Mouse (Mus musculus) gastrocnemius, postnatal 4 days (tissue): Measurements from ENCODE around the gene Kars. TPM values are rescaled to one million over a fixed set of nuclear protein-coding genes. Genes with fewer than 3 reads are reported as not detected.

ENCODE experiments used
- DNase-seq, 2 experiments: peaks; one replicate each; pipeline ENCODE4 v3.0.0; 2021 to 2022; ENCODE audit warnings: low spot score in 2 of 2, mixed read lengths in 2 of 2
- long read RNA-seq, 2 experiments: library from polyadenylated mRNA; stranded (forward); transcript quantifications; one replicate each; pipeline ENCODE4 v2.0.0; 2021
- total RNA-seq, 2 experiments: library from RNA; stranded (reverse); gene quantifications; 2 replicates each; pipeline ENCODE4 v1.2.3; 2021

Kars gene
- 100 to 1,000 TPM; 132 TPM for total RNA-seq
- long read RNA-seq, experiment 1, transcript Kars-202 (15 exons, 2,131 nt) = minor isoform, 32 of 148 reads
- long read RNA-seq, experiment 1, transcript Kars-203 (16 exons, 2,189 nt) = minor isoform, 13 of 148 reads
- long read RNA-seq, experiment 1, transcript Kars-201 (14 exons, 2,008 nt) = major isoform, 67 of 148 reads
- long read RNA-seq, experiment 1, partial matches to known transcripts = 29 of 148 reads
- long read RNA-seq, experiment 1, other reads (novel, unspliced or antisense) = 7 of 148 reads
- long read RNA-seq, experiment 2, transcript Kars-203 (16 exons, 2,189 nt) = minor isoform, 10 of 180 reads
- long read RNA-seq, experiment 2, transcript Kars-202 (15 exons, 2,131 nt) = minor isoform, 35 of 180 reads
- long read RNA-seq, experiment 2, transcript Kars-201 (14 exons, 2,008 nt) = major isoform, 88 of 180 reads
- long read RNA-seq, experiment 2, partial matches to known transcripts = 32 of 180 reads
- long read RNA-seq, experiment 2, other reads (novel, unspliced or antisense) = 15 of 180 reads

DNA sequence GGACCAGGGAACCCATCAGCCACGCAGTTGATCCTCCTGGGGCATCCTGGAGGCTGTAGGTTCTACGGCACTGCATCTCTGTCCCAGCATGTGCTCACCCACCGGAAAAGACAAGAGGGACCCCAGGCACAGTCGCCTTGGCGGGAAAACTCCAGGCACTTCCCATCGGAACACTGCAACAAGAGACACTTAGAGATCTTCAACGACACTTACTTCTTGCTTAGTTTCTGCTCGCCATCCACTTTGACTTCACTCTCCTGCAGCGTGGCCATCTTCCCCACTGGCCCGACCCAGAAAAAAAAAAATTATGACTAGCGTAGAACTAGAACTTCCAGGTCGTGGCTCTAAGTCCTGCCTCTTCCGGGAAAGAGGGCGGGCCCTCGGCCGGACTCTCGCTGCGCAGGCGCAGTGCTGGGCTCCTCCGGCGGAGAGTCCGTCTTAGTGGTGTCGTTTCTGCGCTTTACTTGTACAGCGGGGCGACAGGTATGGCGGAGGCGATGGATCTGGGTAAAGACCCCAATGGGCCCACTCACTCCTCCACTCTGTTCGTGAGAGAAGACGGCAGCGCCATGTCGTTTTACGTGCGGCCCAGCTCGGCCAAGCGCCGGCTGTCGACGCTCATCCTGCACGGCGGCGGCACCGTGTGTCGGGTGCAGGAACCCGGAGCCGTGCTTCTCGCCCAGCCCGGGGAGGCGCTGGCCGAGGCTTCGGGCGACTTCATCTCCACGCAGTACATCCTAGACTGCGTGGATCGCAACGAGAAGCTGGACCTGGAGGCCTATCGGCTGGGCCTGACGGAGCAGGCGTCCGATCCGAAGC is at the start of gene Kars, which contains the start of gene Terf2ip:
Gene Kars, minus strand, starts transcription at position 327 of the 819 bp plus-strand sequence.
Gene Terf2ip, plus strand, starts transcription at position 402 of the 819 bp plus-strand sequence.
- peak; percentile 87 to 93 for DNase-seq

- DNase-seq = no peak
These were observed 43.3 kb upstream of the Kars start for GRCm38 (mm10) chr8:112054456-112054855.

DNA sequence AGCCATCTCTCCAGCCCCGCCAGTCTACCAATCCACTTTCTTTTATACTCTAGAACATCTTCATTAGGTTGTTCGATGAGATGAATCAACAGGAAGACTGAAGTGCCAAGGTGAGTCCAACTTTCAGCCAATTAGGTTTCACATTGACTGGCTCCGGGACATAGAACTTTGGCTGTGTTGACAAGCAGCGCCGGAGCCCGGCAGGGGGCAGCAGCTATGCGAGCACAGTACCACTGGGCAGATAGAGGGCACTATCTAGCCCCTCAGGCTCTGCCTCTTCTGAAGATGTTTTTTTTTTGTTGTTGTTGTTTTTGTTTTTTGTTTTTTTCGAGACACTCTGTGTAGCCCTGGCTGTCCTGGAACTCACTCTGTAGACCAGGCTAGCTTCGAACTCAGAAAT is 40.4 kb upstream of the Kars start:
- DNase-seq = no peak

DNA sequence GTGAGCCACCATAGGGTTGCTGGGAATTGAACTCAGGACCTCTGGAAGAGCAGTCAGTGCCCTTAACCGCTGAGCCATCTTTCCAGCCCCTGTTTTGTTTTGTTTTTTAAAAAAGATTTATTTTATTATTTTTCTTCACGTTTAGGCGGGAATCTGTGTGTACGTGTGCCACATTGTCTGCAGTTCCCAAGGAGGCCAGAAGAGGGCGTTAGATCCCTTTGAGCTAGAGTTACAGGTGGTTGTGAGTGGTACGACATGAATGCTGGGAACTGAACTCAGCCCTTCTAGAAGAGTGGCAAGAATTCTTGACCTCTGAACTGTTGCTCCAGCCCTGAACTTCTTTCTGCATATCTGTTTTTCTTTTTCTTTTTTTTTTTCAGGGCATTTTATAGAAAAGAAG is 38.9 kb upstream of the Kars start:
- DNase-seq = no peak

DNA sequence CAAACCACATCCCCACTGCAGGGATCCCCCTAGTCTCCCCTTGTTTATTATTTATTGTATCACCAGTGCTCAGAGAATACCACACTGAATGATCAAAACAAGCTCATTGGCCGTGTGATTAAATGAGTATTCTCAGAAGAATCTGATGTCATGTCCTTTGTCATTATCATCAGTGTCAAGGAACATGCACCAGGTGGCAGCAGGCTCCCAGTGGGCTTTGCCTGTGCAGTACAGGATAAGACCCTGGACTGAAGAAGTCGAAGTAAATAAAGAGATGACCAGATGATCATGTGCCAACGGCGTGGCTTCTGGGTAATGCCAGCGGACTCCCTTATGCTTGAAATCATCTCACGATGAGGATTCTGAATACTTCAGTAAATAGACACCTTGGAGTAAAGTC is 37.2 kb upstream of the Kars start:
- no peak for DNase-seq

DNA sequence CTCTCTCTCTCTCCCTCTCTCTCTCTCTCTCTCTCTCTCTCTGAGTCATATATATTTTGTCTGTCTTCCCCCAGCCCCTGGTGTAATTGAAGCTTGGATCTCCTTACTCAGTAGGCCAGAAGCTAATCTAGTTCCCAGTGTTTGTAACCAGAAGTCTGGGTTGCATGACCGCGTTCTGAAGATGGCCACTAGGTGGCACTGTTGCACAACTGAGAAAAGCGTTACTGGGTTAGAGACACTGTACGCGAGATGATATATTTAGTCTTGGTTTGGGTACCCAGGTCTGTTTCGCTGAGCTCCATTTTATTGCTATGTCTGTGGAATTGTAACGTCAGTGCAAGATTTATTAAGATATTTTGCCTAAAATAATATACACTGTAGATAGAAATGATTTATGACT is 34.8 kb upstream of the Kars start:
- DNase-seq = peak; percentile 64 to 66

DNA sequence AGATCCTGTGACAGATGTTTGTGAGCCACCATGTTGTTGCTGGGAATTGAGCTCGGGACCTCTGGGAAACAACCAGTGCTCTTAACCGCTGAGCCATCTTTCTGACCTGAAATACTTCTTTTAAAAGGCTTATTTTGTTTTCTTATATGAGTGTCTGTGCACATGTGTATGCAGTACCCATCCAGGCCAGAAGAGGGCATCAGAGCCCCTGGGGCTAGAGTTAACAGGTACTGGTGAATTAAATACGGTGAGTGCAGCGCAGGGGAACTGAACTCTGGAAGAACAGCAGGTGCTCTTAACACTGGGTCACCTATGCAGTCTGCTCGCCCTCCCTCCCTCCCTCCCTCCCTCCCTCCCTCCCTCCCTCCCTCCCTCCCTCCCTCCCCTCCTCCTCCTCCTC is 34.1 kb upstream of the Kars start:
- no peak for DNase-seq

- no peak for DNase-seq
These were observed 26.4 kb upstream of the Kars start for GRCm38 (mm10) chr8:112037521-112037920.

DNA sequence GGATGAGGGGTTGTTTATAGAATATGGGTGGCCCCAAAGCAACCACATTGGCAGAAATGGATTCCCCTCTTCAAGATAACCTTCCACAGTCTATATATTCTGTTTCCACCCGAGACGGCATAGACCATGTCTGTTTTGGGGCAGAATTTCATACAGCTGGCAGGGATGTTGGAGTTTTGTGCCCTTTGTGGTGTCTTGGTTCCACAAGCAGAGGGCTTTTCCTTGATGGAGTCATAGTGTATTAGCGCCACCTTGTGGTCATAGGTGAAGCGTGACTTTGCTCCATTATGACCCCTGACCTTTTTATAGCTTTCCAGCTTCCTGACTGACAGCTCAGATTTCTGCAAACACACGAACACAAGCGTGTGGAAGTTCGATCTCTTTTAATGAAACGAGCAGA is 23.5 kb upstream of the Kars start:
- DNase-seq = no peak

- DNase-seq = no peak
These were observed 21.9 kb upstream of the Kars start for GRCm38 (mm10) chr8:112033071-112033470.

GRCm38 (mm10) chr8:112030663-112031062 is 19.5 kb upstream of the Kars start:
- DNase-seq = no peak

DNA sequence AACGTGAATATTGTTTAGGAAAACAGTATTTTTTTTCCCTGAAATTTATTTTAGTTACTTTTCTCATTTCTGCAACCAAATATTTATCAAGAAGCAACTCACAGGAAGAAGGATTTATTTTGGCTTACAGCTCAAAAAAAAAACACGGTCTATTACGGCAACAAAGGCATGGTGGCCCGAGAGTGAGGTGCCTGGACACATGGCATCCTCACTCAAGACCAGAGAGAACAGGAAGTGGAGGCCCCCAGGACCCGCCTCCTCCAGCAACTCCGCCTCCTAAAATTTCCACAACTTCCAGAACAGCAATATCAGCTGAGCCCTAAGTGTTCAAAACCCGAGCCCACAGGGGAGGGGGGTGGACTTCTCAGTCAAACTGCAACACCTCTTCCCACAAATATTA is 18.3 kb upstream of the Kars start:
- no peak for DNase-seq

- no peak for DNase-seq
These were observed 3.8 kb upstream of the Kars start, which contains the start of gene Gm6793 for GRCm38 (mm10) chr8:112014936-112015335. Gene Gm6793 (minus strand): TSS chr8:112015036.

- no peak for DNase-seq
These were observed 706 bp upstream of the Kars start for GRCm38 (mm10) chr8:112011816-112012242.

GRCm38 (mm10) chr8:112009558-112009957 is 1.6 kb downstream of the Kars start:
- no peak for DNase-seq

DNA sequence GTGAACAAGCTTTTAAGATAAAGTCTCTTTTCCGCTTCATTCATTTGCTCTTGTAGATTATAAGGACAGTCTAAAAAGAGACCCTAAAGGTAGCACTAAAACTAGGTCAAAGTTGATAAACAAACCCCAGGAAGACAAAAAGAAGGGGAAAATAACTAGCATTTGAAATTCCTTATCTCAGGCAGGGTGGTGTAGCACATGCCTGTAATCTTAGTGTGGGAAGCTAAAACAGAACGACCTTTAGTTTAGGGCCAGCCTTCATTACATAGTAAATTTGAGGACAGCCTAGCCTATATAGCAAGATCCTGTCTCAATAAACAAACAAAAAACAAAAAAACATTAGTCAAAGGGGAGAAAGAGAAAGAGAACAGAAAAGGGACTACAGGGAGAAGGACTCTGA is 3.5 kb downstream of the Kars start:
- no peak for DNase-seq

DNA sequence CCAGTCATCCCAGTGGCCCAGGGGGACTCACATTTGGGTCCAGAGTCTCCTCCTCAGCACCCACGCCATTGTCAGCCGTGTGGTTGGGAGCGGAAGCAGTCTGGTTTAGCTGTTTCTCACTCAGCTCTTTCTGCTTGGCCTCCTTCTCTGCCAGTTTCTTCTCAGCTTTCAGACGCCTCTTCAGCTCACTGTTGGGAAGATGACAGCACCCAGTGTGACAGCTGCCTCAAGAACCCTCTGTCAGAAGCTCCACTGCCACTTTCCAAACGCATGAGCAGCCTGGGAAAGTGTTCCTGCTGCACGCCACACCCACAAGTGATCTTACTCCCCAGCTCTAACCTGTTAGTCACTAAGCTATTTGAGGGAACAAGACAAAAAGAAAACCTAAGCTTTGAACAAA is 5.5 kb downstream of the Kars start:
- DNase-seq = no peak

GRCm38 (mm10) chr8:112004754-112005153 is 6.4 kb downstream of the Kars start:
- no peak for DNase-seq

DNA sequence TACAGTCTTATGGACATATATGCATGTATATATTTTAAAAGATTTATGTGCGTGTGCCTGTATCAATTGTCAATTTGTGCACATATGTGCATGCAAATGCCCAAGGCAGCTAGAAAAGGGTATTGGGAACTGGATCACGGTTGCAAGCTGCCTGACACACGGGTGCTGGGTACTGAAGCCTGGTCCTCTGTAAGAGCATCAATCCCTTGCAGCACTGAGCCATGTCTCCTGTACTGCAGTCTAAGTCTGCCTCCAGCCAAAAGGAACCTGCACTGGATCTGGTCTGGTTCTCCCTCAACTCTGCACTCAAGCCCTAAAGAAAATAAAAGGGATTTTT is 18.5 kb downstream of the Kars start:
- no peak for DNase-seq

- peak; percentile 49 to 84 for DNase-seq
These were observed 19.0 kb downstream of the Kars start, which contains the start of gene Adat1 for GRCm38 (mm10) chr8:111992013-111992702. Gene Adat1 (minus strand): TSS chr8:111992302.

- DNase-seq = no peak
These were observed 19.8 kb downstream of the Kars start for GRCm38 (mm10) chr8:111991278-111991677.
